Mouse (Mus musculus) heart, adult 2 months (tissue): ENCODE measurements around the gene Atp13a1. TPM values are rescaled to one million over a fixed set of nuclear protein-coding genes. Genes with fewer than 3 reads are reported as not detected.
A peak's percentile ranks its signal among the peaks of the same experiment; 100 is the strongest.

Source experiments
- DNase-seq, 2 experiments: peaks; one replicate each; pipeline ENCODE4 v3.0.0; 2021
- H3K27ac ChIP-seq: fragments of 200-600 bp; 2 replicates; pipeline ENCODE4 v1.8.1; 2022
- H3K27me3 ChIP-seq: fragments of 200-500 bp; 2 replicates; pipeline ENCODE4 v1.6.1; 2012; ENCODE audit warnings: mild to moderate bottlenecking, low read length, inconsistent platforms, mixed read lengths; ENCODE audit not compliant: control insufficient read depth, insufficient read depth
- H3K36me3 ChIP-seq: fragments of 200-500 bp; 2 replicates; pipeline ENCODE4 v1.6.1; 2012; ENCODE audit warnings: low read length, inconsistent platforms; ENCODE audit not compliant: control insufficient read depth, insufficient read depth
- H3K4me1 ChIP-seq: fragments of 200-500 bp; 2 replicates; pipeline ENCODE4 v1.6.1; 2011; ENCODE audit warnings: low read length; ENCODE audit not compliant: control insufficient read depth, insufficient read depth
- H3K4me3 ChIP-seq: fragments of 200-600 bp; 2 replicates; pipeline ENCODE4 v1.8.1; 2022
- H3K79me2 ChIP-seq: fragments of 200-500 bp; replicated peaks from 2 replicates; pipeline ENCODE4 v1.6.1; 2012; ENCODE audit warnings: mild to moderate bottlenecking, inconsistent platforms, low read length, moderate library complexity, mixed read lengths; ENCODE audit not compliant: control insufficient read depth, insufficient read depth
- H3K9ac ChIP-seq: fragments of 200-500 bp; 2 replicates; pipeline ENCODE4 v1.6.1; 2012; ENCODE audit warnings: low read depth, mild to moderate bottlenecking, control low read depth, inconsistent platforms, low read length, mixed read lengths
- CTCF ChIP-seq: fragments of 200-600 bp; IDR thresholded peaks from 2 replicates; pipeline ENCODE4 v1.8.1; 2022; ENCODE audit warnings: antibody characterized with exemption, mild to moderate bottlenecking, moderate library complexity
- EP300 ChIP-seq: fragments of 200-500 bp; IDR thresholded peaks from 2 replicates; pipeline ENCODE4 v1.6.1; 2011; ENCODE audit warnings: low read depth, low read length, control low read depth; ENCODE audit not compliant: insufficient read depth
- POLR2A ChIP-seq: fragments of 200-500 bp; IDR thresholded peaks from 2 replicates; pipeline ENCODE4 v1.6.1; 2011; ENCODE audit warnings: mild to moderate bottlenecking, low read depth, low read length, control low read depth; ENCODE audit not compliant: insufficient read depth
- WGBS: fragments of 180-500 bp; shearing (Covaris S2); methylation state at CpG from one replicate; pipeline ENCODE4 v1.1.7; 2018; 5-methylcytosine and 5-hydroxymethylcytosine counted together
- intact Hi-C: fragments of 180-260 bp; cut with DNase I; formaldehyde crosslinking; loops from one replicate; pipeline ENCODE4 v1.15.1; 2025
- polyA plus RNA-seq: library from polyadenylated mRNA; depleted of rRNA; stranded (reverse); fragments of >200 nt; gene quantifications from 2 replicates; pipeline ENCODE4 v1.2.3, GENCODE M21; 2012
- total RNA-seq, 2 experiments: library from RNA; stranded (reverse); gene quantifications; 2 replicates each; pipeline ENCODE4 v1.2.3; 2021

Gene Atp13a1
- total and polyA plus RNA-seq, 3 experiments: 12.9 to 26.5 (median 14.7) TPM

DNA sequence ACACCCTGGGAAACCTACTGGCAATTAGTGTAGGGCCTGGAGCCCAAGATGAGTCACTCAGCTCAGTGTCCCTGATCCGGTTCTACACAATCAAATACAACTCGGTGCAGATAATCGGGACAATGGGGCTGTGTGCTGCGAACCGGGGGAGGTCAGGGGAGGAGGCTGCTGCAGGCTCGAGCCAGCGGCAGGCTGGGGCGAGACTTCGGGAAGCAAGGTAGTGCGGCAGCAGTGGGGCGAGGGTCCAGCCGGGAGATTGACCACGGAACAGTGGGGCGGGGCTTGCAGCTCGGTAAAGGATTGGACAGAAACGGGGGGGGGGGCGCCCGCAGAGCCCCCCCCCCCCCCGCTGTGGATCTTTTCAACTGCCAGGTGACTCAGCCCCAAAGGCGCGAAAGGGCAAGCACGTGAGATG lies 31.0 kb downstream of the Atp13a1 start:
- intact Hi-C loops: no loop called here
- Histone ChIP-seq H3K9ac (peak overlapping the region; percentile 56), H3K4me3 (no peak overlapping the region), H3K27me3 (no peaks in the 10 kb centered on the region), H3K4me1 (peaks cover 2% of the 10 kb centered on the region; the same call in 1 of the 2 replicates), H3K36me3 (no peaks in the 10 kb centered on the region), H3K79me2 (no peaks in the 10 kb centered on the region), H3K27ac (no peak overlapping the region)
- TF ChIP-seq EP300 (no peak), POLR2A (no peak), CTCF (no peak)
- DNase-seq: no peak
- WGBS: under 1% methylated on average over 14 of the region's 22 CpGs

DNA sequence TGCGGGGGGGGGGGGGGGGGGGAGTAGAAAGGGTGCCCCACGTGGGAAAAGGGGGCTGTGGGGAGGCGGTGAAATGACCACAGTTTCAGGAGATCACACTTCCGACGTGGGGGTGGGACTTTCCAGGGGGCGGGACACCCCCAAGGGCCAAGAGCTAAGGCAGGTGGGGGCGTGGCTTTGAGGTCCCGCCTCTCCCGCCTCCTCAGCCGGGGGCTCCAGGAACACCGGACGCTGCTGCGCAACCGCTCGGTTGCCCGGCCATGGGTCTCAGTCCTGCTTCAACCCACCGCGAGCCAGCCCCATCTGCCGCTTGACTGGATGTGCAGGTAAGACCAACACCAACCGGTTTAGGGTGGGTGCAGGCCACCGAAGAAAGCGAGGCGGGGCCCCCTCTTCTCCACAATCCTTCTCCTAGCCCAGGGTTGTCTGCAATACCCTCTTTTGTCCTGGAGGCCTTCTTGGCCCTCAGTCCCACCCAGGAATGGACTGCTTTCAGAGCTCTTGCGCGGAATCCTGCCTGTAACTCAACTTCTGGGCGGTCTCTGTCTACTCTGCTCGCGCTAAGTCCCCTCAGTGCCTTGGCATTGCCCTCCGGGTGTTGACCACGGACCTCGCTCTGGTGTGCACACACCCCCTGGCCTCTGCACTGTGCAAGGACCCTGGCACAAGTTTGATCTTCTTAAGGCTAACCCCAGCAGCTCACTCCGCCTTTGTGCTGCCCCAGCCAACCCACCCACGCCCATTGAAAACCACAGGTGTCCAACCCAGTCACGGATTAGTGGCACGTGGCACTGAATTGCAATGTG lies 31.6 kb downstream of the Atp13a1 start, which contains the start of gene Lpar2:
Gene Lpar2, plus strand, starts transcription at position 44 of the 806 bp plus-strand sequence.
- TF ChIP-seq POLR2A: no peak
- DNase-seq: peak; percentile 38 to 61
- H3K4me3 ChIP-seq: peak within 1 kb of the TSS; percentile 44
- peak within 1 kb of the TSS; percentile 56 for H3K9ac ChIP-seq
- intact Hi-C loops: no loop called here
- H3K36me3 ChIP-seq: no peaks in the 10 kb centered on the region
- no peak within 1 kb of the TSS for H3K27ac ChIP-seq
- peaks cover 2% of the 10 kb centered on the region; the same call in 1 of the 2 replicates for H3K4me1 ChIP-seq
- 12% methylated on average over 30 of the region's 35 CpGs for WGBS
- H3K79me2 ChIP-seq: no peaks in the 10 kb centered on the region
- H3K27me3 ChIP-seq: no peaks in the 10 kb centered on the region

DNA sequence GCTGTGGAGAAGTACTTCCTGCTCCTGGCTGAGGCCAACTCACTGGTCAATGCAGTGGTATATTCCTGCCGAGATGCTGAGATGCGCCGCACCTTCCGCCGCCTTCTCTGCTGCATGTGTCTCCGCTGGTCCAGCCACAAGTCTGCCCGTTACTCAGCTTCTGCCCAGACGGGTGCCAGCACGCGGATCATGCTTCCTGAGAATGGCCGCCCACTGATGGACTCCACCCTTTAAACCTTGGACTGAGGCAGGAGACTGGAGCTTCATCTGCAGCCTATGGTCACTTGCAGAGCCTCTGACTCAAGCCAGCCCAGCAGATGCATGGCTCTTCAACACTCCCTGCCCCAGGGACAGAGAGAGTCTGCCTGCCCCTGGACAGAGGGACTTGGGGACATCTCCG lies 35.4 kb downstream of the Atp13a1 start:
- intact Hi-C loops: no loop called here
- H3K27ac ChIP-seq: no peak overlapping the region
- no peak overlapping the region for H3K4me3 ChIP-seq
- H3K79me2 ChIP-seq: no peaks in the 10 kb centered on the region
- H3K27me3 ChIP-seq: no peaks in the 10 kb centered on the region
- peaks cover 2% of the 10 kb centered on the region; the same call in 1 of the 2 replicates for H3K4me1 ChIP-seq
- no peak overlapping the region for H3K9ac ChIP-seq
- DNase-seq: no peak
- TF ChIP-seq POLR2A (no peak), EP300 (no peak), CTCF (no peak)
- WGBS: 92% methylated on average over 12 of the region's 12 CpGs
- no peaks in the 10 kb centered on the region for H3K36me3 ChIP-seq

GRCm38 (mm10) chr8:69832298-69832853 lies 41.4 kb downstream of the Atp13a1 start, which contains the start of gene Pbx4:
Pbx4 (plus strand) TSS chr8:69832491.
- Histone ChIP-seq H3K4me1 (peaks cover 1% of the 10 kb centered on the region; the same call in 1 of the 2 replicates), H3K9ac (peak within 1 kb of the TSS; percentile 41), H3K4me3 (peak within 1 kb of the TSS; percentile 47), H3K27me3 (no peaks in the 10 kb centered on the region), H3K27ac (no peak within 1 kb of the TSS), H3K36me3 (no peaks in the 10 kb centered on the region), H3K79me2 (no peaks in the 10 kb centered on the region)
- peak; percentile 78 to 88 for DNase-seq
- TF ChIP-seq CTCF (peak; percentile 33), POLR2A (no peak), EP300 (no peak)
- WGBS: 1% methylated on average over 38 of the region's 38 CpGs
- intact Hi-C loops: no loop called here

DNA sequence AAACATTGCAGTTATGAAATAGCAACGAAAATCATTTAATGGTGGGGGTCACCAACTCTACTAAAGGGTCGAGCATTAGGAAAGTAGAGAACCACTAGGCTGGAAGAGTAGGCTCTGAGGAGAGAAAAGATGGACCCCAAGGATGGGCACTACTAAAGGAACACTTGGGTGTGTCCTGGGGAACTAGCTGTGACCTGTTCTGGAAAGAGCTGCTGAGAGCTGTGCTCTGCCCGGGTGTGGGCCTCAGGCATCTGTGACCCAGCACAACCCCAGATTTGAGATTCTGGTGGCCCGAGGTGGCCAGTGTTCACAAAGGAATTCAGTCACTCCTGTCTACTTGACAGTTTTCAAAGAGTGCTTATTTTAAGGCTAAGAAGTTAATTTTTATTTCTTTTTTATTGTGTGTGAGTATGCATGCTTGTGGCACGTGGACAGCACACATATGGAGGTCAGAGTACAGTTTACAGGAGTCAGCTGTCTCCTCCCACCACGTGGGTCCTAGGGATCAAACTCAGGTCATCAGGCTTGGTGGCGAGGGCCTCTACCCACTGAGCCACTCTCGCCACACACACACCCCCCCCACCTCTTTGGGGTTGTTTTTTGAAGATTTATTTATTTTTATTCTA lies 46.2 kb downstream of the Atp13a1 start:
- 75% methylated on average over 8 of the region's 8 CpGs for WGBS
- Histone ChIP-seq H3K9ac (no peak overlapping the region), H3K4me3 (no peak overlapping the region), H3K27ac (no peak overlapping the region), H3K36me3 (no peaks in the 10 kb centered on the region), H3K27me3 (no peaks in the 10 kb centered on the region), H3K4me1 (no peaks in the 10 kb centered on the region; the same call in 1 of the 2 replicates), H3K79me2 (no peaks in the 10 kb centered on the region)
- intact Hi-C loops: no loop called here
- TF ChIP-seq POLR2A (no peak), EP300 (no peak), CTCF (no peak)
- DNase-seq: no peak
